Mouse (Mus musculus): ENCODE measurements at regions not wholly inside any gene's neighbourhood (a gene's known extent, or its start where the extent isn't known, plus 50 kb on each side); places are given as distances from the start of the nearest gene placed in this dataset.

GRCm38 (mm10) chr1:61172946-61173345 is 195.2 kb downstream of the Icos start:
- no peak for DNase-seq (ENCODE audit: low spot score in 2 of 2)

GRCm38 (mm10) chr1:61175239-61175638 is 197.5 kb downstream of the Icos start:
- no peak for DNase-seq (ENCODE audit: low spot score in 2 of 2)

- no peak for DNase-seq (ENCODE audit: low spot score in 2 of 2)
Measured at GRCm38 (mm10) chr1:61179461-61179860, 201.7 kb downstream of the Icos start.

- DNase-seq (ENCODE audit: low spot score in 2 of 2), result peak; percentile 91 to 95
Measured at GRCm38 (mm10) chr1:61181099-61181821, 203.5 kb downstream of the Icos start.

GRCm38 (mm10) chr1:61187381-61188100 is 209.8 kb downstream of the Icos start:
- DNase-seq (ENCODE audit: low spot score in 2 of 2), result no peak

GRCm38 (mm10) chr1:61190921-61191320 is 213.2 kb downstream of the Icos start:
- DNase-seq (ENCODE audit: low spot score in 2 of 2), result no peak

GRCm38 (mm10) chr1:61198549-61199062 is 220.9 kb downstream of the Icos start:
- DNase-seq (ENCODE audit: low spot score in 2 of 2), result peak in 1 of 2 experiments; percentile 27

GRCm38 (mm10) chr1:61201006-61201405 is 223.3 kb downstream of the Icos start:
- DNase-seq (ENCODE audit: low spot score in 2 of 2), result no peak

GRCm38 (mm10) chr1:61202079-61202478 is 224.4 kb downstream of the Icos start:
- DNase-seq (ENCODE audit: low spot score in 2 of 2), result no peak

- peak in 1 of 2 experiments; percentile 23 for DNase-seq (ENCODE audit: low spot score in 2 of 2)
Measured at GRCm38 (mm10) chr1:61203170-61203569, 225.4 kb downstream of the Icos start.

GRCm38 (mm10) chr1:61203612-61204011 is 225.9 kb downstream of the Icos start:
- no peak for DNase-seq (ENCODE audit: low spot score in 2 of 2)

- DNase-seq (ENCODE audit: low spot score in 2 of 2), result no peak
Measured at GRCm38 (mm10) chr1:61205137-61205536, 227.4 kb downstream of the Icos start.

GRCm38 (mm10) chr1:61206861-61207380 is 229.2 kb downstream of the Icos start:
- DNase-seq (ENCODE audit: low spot score in 2 of 2), result no peak

- no peak for DNase-seq (ENCODE audit: low spot score in 2 of 2)
Measured at GRCm38 (mm10) chr1:61208386-61208785, 230.7 kb downstream of the Icos start.

- no peak for DNase-seq (ENCODE audit: low spot score in 2 of 2)
Measured at GRCm38 (mm10) chr1:61221131-61221530, 243.4 kb downstream of the Icos start.

GRCm38 (mm10) chr1:61228942-61229341 is 251.2 kb downstream of the Icos start:
- DNase-seq (ENCODE audit: low spot score in 2 of 2), result no peak

- DNase-seq (ENCODE audit: low spot score in 2 of 2), result no peak
Measured at GRCm38 (mm10) chr1:61233001-61233400, 255.3 kb downstream of the Icos start.

- no peak for DNase-seq (ENCODE audit: low spot score in 2 of 2)
Measured at GRCm38 (mm10) chr1:61233476-61234297, 256.0 kb downstream of the Icos start.

- DNase-seq (ENCODE audit: low spot score in 2 of 2), result no peak
Measured at GRCm38 (mm10) chr1:61234298-61234682, 256.6 kb downstream of the Icos start.

GRCm38 (mm10) chr1:61236511-61236910 is 258.8 kb downstream of the Icos start:
- DNase-seq (ENCODE audit: low spot score in 2 of 2), result peak in 1 of 2 experiments; percentile 32

- DNase-seq (ENCODE audit: low spot score in 2 of 2), result no peak
Measured at GRCm38 (mm10) chr1:61238668-61239067, 260.9 kb downstream of the Icos start.

- DNase-seq (ENCODE audit: low spot score in 2 of 2), result no peak
Measured at GRCm38 (mm10) chr1:61257561-61257960, 279.8 kb downstream of the Icos start.
